In the genomic region with DNA sequence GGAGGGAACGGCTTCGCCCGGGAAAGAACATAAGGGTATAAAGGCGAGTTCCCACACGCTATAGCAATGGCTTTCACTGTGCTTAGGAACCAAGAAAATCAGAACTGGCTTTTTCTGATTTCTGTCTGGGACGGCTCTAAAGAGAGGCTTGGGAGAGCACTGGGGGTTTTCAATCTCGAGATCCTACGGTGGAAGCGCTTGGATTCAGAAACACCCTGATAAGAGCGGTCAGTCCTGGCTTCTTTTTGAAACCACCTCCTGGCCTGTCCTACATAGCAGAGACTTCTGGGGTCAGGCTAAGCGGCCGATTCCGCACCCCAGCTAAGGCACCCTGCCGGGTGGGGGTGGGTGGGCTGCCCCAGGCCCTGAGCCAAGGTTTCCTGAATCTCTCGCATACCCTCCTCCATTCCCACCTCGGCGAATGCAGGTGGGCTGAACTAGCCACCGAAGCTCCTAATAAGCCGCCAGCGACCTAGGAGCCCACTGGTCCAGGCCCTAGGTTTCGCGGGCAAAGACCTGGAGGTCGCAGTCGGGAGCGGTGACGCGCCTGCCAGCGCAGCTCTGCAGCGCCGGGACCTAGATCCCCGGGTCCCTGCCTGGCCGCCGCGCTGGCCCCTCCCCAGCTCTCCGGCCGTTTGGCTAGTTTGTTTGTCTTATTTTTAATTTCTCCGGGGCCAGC, we compare ENCODE assay signal across 8 mouse cellular contexts. TPM values are rescaled to one million over a fixed set of nuclear protein-coding genes. Genes with fewer than 3 reads are reported as not detected.
A peak's percentile ranks its signal among the peaks of the same experiment; 100 is the strongest.
DNase-seq lines count a peak whose midpoint lies in the region; ATAC-seq and TF ChIP-seq lines count a peak whose summit lies in the region.

No protein-coding gene starts in this region.

- no peaks in the 10 kb centered on the region for H3K4me1 ChIP-seq in embryonic fibroblast, embryonic 13.5 days (ENCODE audit: control insufficient read depth, insufficient read depth, low read length)
- peaks cover 42% of the 10 kb centered on the region for H3K4me1 ChIP-seq in limb, embryonic 12.5 days (replicated peaks)
- H3K4me1 ChIP-seq in neural tube, embryonic 15.5 days = peaks cover 49% of the 10 kb centered on the region

- peaks cover 14% of the 10 kb centered on the region; the same call in 1 of the 2 replicates for H3K36me3 ChIP-seq in limb, embryonic 12.5 days
- no peaks in the 10 kb centered on the region for H3K36me3 ChIP-seq in neural tube, embryonic 15.5 days

- peaks cover 4% of the 10 kb centered on the region; the same call in 1 of the 2 replicates for H3K27me3 ChIP-seq in limb, embryonic 12.5 days
- peaks cover 6% of the 10 kb centered on the region for H3K27me3 ChIP-seq in neural tube, embryonic 15.5 days (replicated peaks)

- H3K4me2 ChIP-seq in limb, embryonic 12.5 days = peak overlapping the region; percentile 93
- peak overlapping the region; percentile 92 for H3K4me2 ChIP-seq in neural tube, embryonic 15.5 days

- DNase-seq in gastrocnemius, adult 2 months = no peak
- DNase-seq in gastrocnemius, postnatal 25 days = no peak
- DNase-seq in A20 (ENCODE audit: low read depth, low spot score) = peak; percentile 17
- no peak for DNase-seq in adrenal gland, postnatal 25 days
- DNase-seq in yolk sac, embryonic 10.5 days (ENCODE audit: low spot score) = no peak

- H3K4me3 ChIP-seq in gastrocnemius, adult 2 months = peak overlapping the region; percentile 88
- H3K4me3 ChIP-seq in embryonic fibroblast, embryonic 13.5 days (ENCODE audit: insufficient read depth, low read length) = peak overlapping the region; percentile 67
- peak overlapping the region; percentile 83 for H3K4me3 ChIP-seq in limb, embryonic 12.5 days (replicated peaks)
- H3K4me3 ChIP-seq in neural tube, embryonic 15.5 days (replicated peaks) = peak overlapping the region; percentile 83

- peak; percentile 66 for ATAC-seq in limb, embryonic 12.5 days (ENCODE audit: insufficient number of reproducible peaks, insufficient read depth, low FRiP score, low TSS enrichment, low read depth)
- ATAC-seq in neural tube, embryonic 15.5 days (ENCODE audit: low FRiP score) = peak; percentile 63

- peak overlapping the region; percentile 92 for H3K9ac ChIP-seq in limb, embryonic 12.5 days (replicated peaks)
- peak overlapping the region; percentile 81 for H3K9ac ChIP-seq in neural tube, embryonic 15.5 days (replicated peaks)

- 3% methylated on average over 37 of the region's 37 CpGs for WGBS in limb, embryonic 12.5 days
- WGBS in neural tube, embryonic 15.5 days = 3% methylated on average over 37 of the region's 37 CpGs

- no peak for TF ChIP-seq CTCF in gastrocnemius, adult 2 months (IDR thresholded peaks at IDR 0.05)
- no peak for TF ChIP-seq CTCF in embryonic fibroblast, embryonic 13.5 days (IDR thresholded peaks at IDR 0.05; ENCODE audit: borderline replicate concordance, insufficient read depth, low read length)

- TF ChIP-seq POLR2A in embryonic fibroblast, embryonic 13.5 days (IDR thresholded peaks at IDR 0.05; ENCODE audit: low read depth, low read length) = 0 out of 2 replicates have a peak, but pooled peaks have one; percentile 57

- H3K27ac ChIP-seq in gastrocnemius, adult 2 months = peak overlapping the region; percentile 100
- H3K27ac ChIP-seq in embryonic fibroblast, embryonic 13.5 days (ENCODE audit: insufficient read depth, low read length) = peak overlapping the region; percentile 51
- H3K27ac ChIP-seq in limb, embryonic 12.5 days = peak overlapping the region; percentile 97
- peak overlapping the region; percentile 98 for H3K27ac ChIP-seq in neural tube, embryonic 15.5 days (replicated peaks)

- no peaks in the 10 kb centered on the region for H3K9me3 ChIP-seq in limb, embryonic 12.5 days
- no peaks in the 10 kb centered on the region for H3K9me3 ChIP-seq in neural tube, embryonic 15.5 days (replicated peaks)

- intact Hi-C loops in gastrocnemius, adult 2 months (cut with DNase I) = loop anchor here (1.0 to 10.0 kb wide), 2 partner anchors 21 to 275 kb away; partner anchors contain the start of gene Gpr19

RNA-seq across cellular contexts. Expression of gene Cdkn1b, which starts 0.6 kb away (rescaled TPM):
- total RNA-seq in gastrocnemius, adult 2 months (2021) = 10 to 100 TPM; 36.1 to 41.8 TPM
- total RNA-seq in gastrocnemius, postnatal 25 days (2021) = 10 to 100 TPM; 33.9 to 34.0 TPM
- 34.1 and 59.8 TPM in 2 replicates for polyA plus RNA-seq in embryonic fibroblast, embryonic 13.5 days (2011; ENCODE audit: insufficient read length, low read depth, missing spikeins)
- 18.5 and 18.8 TPM in 2 replicates for polyA plus RNA-seq in limb, embryonic 12.5 days (2016; fragmentation: Nextera tagmentation; extraction: Ambion mirVana)
- 15.7 and 17.3 TPM in 2 replicates for polyA plus RNA-seq in neural tube, embryonic 15.5 days (2015; fragmentation: Nextera tagmentation; extraction: Ambion mirVana)
- total RNA-seq in adrenal gland, postnatal 25 days (2021) = 52.2 and 89.9 TPM in 2 replicates

RNA-seq across cellular contexts. Expression of gene Gpr19, which starts 21.3 kb away (rescaled TPM):
- total RNA-seq in gastrocnemius, adult 2 months (2021) = 1 to 10 TPM; 4.0 to 4.1 TPM
- total RNA-seq in gastrocnemius, postnatal 25 days (2021) = 1 to 10 TPM; 3.2 to 4.0 TPM
- 3.2 and 6.6 TPM in 2 replicates for polyA plus RNA-seq in embryonic fibroblast, embryonic 13.5 days (2011; ENCODE audit: insufficient read length, low read depth, missing spikeins)
- polyA plus RNA-seq in limb, embryonic 12.5 days (2016; fragmentation: Nextera tagmentation; extraction: Ambion mirVana) = 8.3 and 8.6 TPM in 2 replicates
- 31.2 and 37.0 TPM in 2 replicates for polyA plus RNA-seq in neural tube, embryonic 15.5 days (2015; fragmentation: Nextera tagmentation; extraction: Ambion mirVana)
- 8.9 and 11.3 TPM in 2 replicates for total RNA-seq in adrenal gland, postnatal 25 days (2021)
